Mouse (Mus musculus) T-helper 17 cell (primary cell): ENCODE data around the gene Zbed4.
"Not testable (repeated sequence)": the region's sequence is repeated elsewhere in the genome, so short reads cannot be mapped to it uniquely, and the experiment has no call there.

Experiments
- in situ Hi-C, 2 experiments: fragments of 300-600 bp; cut with MboI, MseI; formaldehyde crosslinking; loops; 1 replicate in 1 of 2; 2 replicates in 1 of 2; pipeline ENCODE4 v1.15.1; 2025; ENCODE audit warnings: high pct_unique_total_duplicates in 2 of 2

The Zbed4 gene

GRCm38 (mm10) chr15:88808121-88808520 lies 56.7 kb downstream of the Zbed4 start:
- in situ Hi-C loops = no loop called here

DNA sequence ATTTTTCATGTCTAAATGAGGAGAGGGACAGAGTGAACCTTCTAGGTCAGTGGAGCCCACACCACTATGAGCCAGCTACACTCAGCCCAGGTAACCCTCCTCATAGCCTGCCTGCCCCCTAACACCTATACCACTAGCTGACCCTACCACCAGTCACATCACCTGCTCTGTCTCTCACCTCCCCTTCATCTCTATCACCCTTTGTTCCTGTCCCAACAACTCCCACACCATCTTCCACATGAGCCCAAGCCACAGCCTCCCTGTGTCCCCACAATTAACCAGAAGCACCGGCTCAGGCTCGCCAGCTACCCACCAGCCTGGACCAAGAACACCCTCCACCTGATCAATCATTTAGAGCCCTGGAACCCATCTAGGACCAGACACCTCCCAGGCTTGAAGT lies 58.9 kb downstream of the Zbed4 start:
- in situ Hi-C loops = no loop called here

- in situ Hi-C loops = no loop called here
Observed at GRCm38 (mm10) chr15:88813262-88813661, 61.8 kb downstream of the Zbed4 start.

- in situ Hi-C loops = not testable (repeated sequence)
Observed at GRCm38 (mm10) chr15:88813873-88814272, 62.4 kb downstream of the Zbed4 start.

- in situ Hi-C loops = loop anchor here in 1 of 2 experiments (5.0 kb wide), 1 partner anchor 42 kb away; no protein-coding TSS in a partner anchor
Observed at GRCm38 (mm10) chr15:88814411-88815047, 63.1 kb downstream of the Zbed4 start.

DNA sequence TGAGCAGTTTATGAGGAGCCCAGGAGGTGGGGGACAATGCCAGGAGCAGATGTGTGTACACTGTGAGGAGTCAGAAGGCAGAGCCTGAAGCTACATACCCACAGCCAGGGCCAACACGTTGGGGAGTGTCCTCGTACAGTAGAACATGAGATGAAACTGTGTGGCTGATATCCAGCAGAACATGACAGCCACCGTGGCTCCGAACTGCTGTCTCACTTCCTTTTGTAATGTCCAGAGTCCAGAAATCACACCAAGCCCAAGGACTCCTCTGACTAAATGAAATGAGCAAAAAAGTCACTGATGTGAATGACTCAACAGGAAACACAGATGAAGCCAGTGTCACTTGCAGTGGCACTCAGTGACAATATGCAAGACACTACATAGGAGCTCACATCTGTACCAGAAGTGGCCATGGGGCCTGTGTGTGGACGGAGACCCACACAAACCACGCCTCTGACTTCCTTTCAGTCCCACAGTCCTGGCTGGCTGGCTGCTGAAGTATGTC lies 63.8 kb downstream of the Zbed4 start:
- in situ Hi-C loops = loop anchor here in 1 of 2 experiments (5.0 kb wide), 1 partner anchor 43 kb away; no protein-coding TSS in a partner anchor

GRCm38 (mm10) chr15:88819026-88819905 lies 67.8 kb downstream of the Zbed4 start, which contains the start of the genes Alg12 and Creld2:
Gene Alg12 (minus strand): TSS chr15:88819318.
Gene Creld2 (plus strand): TSS chr15:88819646.
- in situ Hi-C loops = loop anchor here in 1 of 2 experiments (5.0 kb wide), 1 partner anchor 47 kb away; no protein-coding TSS in a partner anchor

GRCm38 (mm10) chr15:88819906-88820303 lies 68.4 kb downstream of the Zbed4 start:
- in situ Hi-C loops = loop anchor here in 1 of 2 experiments (5.0 kb wide), 1 partner anchor 48 kb away; no protein-coding TSS in a partner anchor

DNA sequence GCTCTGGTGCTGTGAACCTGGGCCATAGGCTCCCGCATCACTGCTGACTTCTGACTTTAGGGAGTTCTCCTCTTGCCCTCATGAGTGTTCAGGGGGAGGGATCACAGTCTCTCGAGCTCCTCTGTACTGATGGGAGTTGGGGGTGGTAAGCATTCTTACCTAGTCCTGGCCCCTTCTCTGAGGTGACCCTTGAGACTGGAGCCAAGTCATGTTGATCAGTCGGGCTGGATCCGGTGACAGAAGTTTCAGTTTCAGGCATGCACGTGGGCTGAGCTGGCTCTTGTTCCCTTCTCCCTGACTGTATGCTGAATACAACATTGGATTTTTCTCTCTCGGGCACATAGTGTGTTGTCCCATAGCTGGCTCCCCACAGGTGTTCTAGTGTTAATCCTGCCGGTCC lies 69.9 kb downstream of the Zbed4 start:
- in situ Hi-C loops = no loop called here

GRCm38 (mm10) chr15:88822513-88822912 lies 71.1 kb downstream of the Zbed4 start:
- in situ Hi-C loops = no loop called here

- in situ Hi-C loops = no loop called here
Observed at GRCm38 (mm10) chr15:88823376-88823775, 71.9 kb downstream of the Zbed4 start.

DNA sequence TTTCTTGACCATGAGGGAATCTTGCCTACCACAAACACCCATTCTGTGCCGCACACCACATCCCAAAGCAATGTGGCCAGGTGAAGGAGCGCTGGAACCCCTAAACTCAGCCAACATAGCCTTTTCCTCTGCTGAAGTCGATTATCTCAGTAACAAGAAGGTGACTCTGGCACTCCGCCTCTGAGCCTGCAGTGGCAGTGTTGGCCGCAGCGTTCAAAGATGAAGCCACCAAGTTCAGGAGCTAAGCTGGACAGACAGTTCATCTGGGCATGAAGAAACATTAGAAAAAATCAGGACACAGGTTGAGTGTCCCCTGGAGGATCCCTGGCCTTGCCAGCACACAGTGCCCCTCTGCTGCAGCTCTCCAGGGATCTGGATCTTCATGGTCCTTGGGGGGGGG lies 76.0 kb downstream of the Zbed4 start:
- in situ Hi-C loops = loop anchor here (5.0 kb wide), 3 partner anchors 40 to 95 kb away; no protein-coding TSS in a partner anchor

- in situ Hi-C loops = loop anchor here (5.0 kb wide), 3 partner anchors 39 to 94 kb away; no protein-coding TSS in a partner anchor
Observed at GRCm38 (mm10) chr15:88827991-88828799, 76.7 kb downstream of the Zbed4 start.

GRCm38 (mm10) chr15:88828800-88829705 lies 77.6 kb downstream of the Zbed4 start:
- in situ Hi-C loops = loop anchor here (5.0 kb wide), 3 partner anchors 38 to 93 kb away; no protein-coding TSS in a partner anchor

DNA sequence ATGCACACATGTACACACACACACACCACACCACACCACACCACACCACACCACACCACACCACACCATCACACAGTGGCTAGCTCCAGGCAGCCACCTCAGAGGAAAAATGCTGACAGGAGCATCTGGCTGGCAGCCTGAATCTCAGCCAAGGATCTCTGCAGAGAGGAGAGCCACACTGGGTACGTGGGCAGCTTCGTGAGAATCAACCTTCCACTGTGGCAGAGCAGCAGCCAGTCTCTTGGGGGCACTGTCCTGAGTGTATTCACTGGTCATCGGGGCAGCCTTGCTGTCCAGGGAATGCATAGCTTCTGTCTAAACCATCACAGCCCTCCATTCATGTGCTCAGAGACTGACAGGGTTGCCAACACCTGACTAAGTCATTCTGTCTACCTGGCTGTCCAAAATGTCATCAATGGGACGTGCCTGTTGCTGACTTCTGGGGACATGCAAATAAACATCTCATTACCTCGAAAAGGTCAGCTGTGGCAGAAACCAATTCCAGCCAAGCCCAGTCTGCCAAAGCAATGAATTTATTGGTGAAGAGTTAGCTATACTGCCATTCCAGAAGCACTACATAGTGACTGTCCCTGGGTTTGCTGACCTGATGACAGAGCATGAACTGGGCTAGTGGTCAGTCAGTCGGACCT lies 78.5 kb downstream of the Zbed4 start:
- in situ Hi-C loops = loop anchor here (5.0 kb wide), 3 partner anchors 37 to 92 kb away; no protein-coding TSS in a partner anchor

- in situ Hi-C loops = no loop called here
Observed at GRCm38 (mm10) chr15:88830696-88831095, 79.2 kb downstream of the Zbed4 start.

DNA sequence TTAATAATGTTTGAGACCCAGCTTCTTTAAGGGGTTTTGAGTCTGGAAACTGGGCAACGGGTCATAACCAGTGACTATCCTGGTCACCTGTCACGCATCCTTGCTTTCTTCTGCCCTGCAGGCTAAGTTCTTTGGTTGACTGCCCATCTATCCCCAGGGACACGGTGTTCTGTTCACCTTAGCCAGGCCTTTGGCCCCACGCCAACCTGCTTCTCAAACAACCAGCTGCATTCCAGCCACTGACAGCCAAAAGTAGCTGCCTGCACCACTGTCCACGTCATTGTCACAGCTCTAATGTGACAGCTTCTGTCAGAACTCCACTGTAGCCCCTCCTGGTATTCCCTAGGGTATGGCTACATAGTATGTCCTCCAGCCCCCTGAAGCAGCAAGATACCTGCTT lies 80.0 kb downstream of the Zbed4 start:
- in situ Hi-C loops = no loop called here

GRCm38 (mm10) chr15:88832536-88832935 lies 81.1 kb downstream of the Zbed4 start:
- in situ Hi-C loops = no loop called here
